Mouse (Mus musculus) hematopoietic stem cell, adult 5-6 weeks (primary cell): Measurements from ENCODE around the gene Map3k21. TPM values are rescaled to one million over a fixed set of nuclear protein-coding genes. Genes with fewer than 3 reads are reported as not detected.
A peak's percentile ranks its signal among the peaks of the same experiment; 100 is the strongest.

Experiments
- ATAC-seq, 2 experiments: fragments of 125-278 bp in 1 of 2; replicated peaks in 1 of 2; 2 replicates each; pipeline ENCODE4 v1.8.0; 2016 to 2017; ENCODE audit warnings: inconsistent platforms in 2 of 2, mild to moderate bottlenecking in 2 of 2, moderate number of reproducible peaks in 2 of 2, low read depth in 1 of 2, moderate TSS enrichment in 1 of 2; ENCODE audit not compliant: low FRiP score in 2 of 2, poor library complexity in 2 of 2, severe bottlenecking in 2 of 2, insufficient read depth in 1 of 2, low TSS enrichment in 1 of 2
- total RNA-seq: library from RNA; stranded (forward); fragments of 172-1452, 232-1000 nt; gene quantifications from 2 replicates; pipeline ENCODE4 v1.2.3, GENCODE M21; 2017

The Map3k21 gene
- total RNA-seq, 1 experiment from 2014 or later, result not detected

DNA sequence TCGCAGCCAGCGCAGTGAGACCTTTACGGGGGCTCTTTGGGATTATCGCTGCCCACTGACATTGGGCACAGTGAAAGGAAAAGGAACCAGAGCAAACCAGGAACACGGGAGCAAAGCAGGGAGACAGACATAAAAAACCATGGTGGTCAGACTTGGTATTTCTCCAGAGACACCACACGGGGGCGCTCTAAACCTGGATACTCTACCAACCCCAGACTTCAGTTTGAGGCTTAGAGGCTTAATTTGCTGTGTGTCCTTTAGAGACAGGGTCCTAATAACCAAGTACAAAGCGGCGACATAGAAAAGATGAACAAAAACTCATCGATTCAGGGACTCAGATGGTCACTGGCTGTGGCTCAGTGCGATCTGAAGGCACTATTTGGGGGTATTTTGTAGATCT, 45.4 kb downstream of the Map3k21 start:
- peak in 1 of 2 experiments; percentile 67; a peak in 1 of 4 replicates for ATAC-seq

DNA sequence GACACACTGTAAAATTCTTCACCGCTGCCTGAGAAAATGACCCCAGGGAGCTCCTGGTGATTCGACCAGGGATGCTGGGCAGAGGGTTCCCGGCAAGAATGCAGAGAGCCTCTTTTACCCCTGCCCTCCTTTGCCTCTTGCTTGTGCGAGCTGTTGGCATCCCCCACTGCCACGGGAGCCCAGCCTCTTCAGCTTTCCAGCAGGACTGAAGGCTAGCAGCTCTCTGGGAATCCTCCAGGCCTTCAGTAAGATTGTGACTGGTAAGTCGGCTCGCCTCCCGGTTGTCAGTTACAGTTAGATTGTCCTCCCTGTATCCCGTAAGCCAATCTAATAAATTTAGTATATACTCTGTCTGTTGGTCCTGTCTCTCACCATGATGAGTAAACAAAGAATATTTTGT, 46.5 kb downstream of the Map3k21 start:
- no peak for ATAC-seq

DNA sequence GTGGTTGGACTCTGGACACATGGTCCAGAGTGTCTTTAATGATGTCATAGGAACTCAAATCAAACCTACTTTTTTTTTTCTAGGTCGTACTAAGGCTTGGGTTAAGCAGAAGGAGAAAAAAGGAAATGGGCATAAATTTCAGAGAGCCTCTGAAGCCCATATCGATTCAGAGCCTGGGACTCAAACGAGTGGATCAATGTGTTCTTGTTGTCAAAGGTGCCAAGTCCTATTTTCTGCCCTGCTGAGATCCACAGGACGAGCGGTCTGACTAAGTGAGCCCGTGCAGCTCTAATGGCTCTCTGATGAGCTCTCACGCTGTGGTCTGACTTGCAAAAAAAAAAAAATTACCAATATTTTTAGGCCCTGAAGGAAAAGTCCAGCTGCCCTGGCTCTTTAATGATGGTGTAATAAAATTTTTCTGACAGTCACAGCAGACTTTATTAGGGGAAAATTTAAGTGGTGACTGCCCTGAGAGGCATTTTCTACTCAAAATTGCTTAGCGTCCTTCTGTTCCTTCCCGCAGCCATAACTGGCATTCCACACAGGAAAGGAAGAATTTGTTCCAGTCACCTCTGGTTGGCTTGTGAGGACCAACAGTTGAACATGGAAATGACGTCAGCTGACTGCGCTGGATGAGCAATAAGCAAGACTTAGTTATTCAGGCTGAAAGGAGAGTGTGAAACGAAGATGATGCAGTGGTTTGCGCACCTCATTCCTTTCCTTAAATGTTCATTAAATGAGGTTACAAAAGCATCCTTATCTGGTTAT, 47.2 kb downstream of the Map3k21 start:
- ATAC-seq, result no peak

DNA sequence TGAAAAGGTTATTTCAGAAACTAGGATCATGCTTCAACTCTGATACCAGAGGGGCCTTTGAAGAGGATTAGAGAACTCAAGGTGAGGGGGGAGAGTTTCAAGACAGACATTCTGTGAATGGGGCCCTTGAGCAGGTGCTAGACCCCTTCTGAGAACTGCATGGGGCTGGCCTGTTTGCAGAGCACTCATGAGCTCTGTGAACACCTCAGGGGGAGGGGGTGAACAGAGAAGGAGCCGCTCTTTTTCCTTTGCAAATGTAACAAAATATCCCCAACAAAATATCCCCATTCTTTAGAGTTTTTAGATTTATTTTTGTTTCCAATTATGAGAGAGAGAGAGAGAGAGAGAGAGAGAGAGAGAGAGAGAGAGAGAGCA, 47.7 kb downstream of the Map3k21 start:
- ATAC-seq, result no peak

DNA sequence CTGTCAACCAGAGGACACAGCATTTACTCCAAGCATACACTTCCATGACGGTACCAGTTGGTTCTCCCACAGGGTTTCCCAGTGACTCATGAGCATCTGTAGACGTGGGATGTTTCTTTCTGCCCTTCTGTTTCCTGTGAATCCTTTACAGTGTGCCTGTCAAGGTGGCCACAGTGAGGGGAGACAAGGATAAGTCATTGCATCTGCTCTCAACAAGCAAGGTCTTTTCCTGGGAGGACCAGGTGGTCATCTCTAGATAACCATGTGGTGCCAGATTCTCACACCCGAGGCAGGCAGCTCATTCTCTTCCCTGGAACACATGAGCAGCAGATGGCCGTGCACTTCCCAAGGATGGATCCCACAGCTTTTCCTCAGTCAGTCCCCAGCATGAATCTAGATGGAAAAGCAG, 49.1 kb downstream of the Map3k21 start:
- no peak for ATAC-seq

DNA sequence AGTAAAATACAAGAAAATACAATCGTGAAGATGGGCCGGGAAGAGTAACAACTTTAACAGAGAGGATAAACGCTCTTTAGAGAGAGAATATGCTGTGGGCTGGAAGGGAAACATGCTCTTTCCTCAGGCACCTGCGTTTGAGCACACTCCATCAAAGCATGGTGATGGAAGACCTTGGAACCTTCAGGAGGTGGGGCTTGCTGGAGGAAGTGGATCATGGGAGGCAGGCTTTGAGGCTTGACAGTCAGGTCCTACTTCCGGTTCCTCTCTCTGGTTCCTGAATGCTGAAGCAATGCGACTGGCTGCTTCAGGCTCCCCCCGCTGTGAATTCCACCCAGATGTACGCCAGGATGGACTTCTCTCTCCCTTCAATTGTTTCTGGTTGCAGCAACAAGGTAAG, 49.8 kb downstream of the Map3k21 start:
- no peak for ATAC-seq

DNA sequence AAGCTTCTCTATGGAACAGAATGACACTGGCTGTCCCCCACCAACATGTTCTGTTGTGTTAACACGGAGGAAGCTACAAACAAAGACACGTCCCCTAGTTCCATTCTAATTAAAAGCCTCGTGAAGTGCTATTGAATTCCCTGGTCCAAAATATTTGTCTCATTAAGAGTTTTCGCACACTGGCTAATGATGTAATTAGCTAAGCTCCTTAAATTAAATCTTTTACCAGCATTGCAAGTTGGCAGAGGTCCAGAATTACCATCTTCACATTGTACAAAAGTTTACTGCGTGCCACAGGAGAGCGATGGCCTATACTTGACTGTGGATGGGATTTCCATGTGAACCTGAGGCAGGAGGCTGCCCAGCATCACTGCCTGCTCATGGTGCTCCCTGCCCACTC, 51.5 kb downstream of the Map3k21 start:
- ATAC-seq, result no peak

DNA sequence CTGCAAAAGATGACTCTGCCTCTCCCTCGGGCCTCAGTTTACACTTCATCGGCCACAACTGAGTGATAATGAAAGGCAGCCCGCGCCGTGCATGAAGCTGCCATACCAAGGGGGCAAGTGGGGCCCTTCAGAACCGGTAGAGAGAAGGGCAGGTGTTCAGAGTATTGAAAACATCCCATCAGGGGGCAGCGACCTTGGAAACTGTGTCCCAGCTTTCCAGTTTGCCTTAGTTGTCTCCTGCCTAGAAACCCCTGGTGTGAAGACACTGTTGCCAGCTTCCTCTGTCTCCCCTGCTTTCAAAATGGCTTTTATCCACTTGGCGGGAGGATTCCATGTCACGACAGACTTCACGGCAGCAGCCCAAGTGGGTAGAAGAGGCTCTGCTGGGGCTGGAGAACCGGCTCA, 53.6 kb downstream of the Map3k21 start:
- ATAC-seq, result no peak

DNA sequence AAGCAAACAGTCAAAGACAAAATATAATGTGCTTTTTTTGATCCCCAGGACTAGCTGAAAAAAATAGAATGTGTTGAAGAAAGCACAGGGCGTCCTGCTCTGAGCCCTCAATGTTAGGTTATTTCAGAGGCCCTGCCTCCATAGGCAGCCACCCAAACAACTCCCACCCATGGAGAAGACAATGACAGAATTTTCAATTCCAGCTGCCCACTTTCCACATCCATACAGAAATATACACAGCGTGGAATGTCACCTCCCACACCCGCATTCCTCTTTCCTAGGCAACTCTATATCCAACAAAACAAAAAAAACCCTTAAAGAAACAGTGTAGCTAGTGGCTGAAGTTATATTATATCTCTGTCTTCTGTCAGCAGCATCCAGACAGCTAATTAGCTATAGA, 61.1 kb downstream of the Map3k21 start:
- ATAC-seq, result no peak

DNA sequence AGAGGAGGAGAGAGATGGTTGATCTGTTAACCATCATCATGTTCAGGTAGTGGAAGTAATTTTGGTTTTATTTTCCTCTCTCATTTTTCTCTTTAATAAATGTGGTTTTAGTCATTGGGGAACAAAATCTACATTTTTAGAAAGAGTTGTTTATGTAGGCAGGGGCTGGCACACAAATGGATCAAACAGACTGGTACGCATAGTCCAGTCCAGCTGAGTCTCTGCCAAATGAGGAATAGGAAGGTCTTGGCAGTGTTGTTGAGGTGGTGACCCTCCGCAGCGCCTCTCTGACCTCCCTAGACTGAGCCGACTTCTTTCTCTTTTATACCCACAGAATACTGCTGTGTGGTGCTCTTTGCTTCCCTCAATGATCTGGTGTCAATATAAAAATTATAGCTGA, 65.7 kb downstream of the Map3k21 start:
- ATAC-seq, result no peak

DNA sequence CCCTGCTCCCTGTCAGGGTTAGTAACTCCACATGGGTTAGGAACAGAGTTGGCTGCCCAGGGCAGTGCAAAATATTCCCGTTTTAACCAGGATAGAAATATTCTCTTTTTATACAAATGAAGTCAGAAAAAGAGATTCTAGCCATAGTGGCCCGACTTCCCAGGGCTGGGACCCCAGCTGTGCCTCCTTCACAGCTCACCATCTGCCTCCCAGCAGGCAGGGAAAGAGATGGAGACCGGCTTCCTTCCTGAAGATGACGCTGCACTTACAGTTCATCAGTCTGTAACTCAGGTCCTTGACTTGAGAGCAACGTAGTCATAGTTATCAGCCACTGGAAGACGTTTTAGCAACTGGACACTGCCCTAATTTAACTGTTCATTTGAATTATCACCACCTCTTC, 70.6 kb downstream of the Map3k21 start:
- ATAC-seq, result no peak

DNA sequence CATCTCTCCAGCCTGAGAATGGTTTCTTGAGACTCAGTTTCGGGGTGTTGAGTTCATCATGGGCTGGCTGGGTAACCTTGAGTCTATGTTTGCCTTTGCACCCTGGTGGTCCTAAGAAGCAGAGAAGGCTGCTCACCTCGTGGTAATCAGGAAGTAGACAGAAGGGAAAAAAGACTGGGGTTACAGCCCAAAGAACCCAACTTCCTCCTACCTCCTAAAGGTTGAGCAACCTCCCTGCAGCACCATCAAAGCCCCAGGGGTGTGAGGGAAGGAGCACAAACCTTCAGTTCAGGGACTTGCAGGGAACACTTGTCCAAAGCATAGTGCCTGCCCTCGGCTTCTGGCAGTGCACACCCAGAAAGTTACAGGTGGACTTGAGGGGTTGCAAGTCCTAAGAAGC, 73.3 kb downstream of the Map3k21 start:
- ATAC-seq, result peak in 1 of 2 experiments; percentile 51; a peak in 2 of 4 replicates

DNA sequence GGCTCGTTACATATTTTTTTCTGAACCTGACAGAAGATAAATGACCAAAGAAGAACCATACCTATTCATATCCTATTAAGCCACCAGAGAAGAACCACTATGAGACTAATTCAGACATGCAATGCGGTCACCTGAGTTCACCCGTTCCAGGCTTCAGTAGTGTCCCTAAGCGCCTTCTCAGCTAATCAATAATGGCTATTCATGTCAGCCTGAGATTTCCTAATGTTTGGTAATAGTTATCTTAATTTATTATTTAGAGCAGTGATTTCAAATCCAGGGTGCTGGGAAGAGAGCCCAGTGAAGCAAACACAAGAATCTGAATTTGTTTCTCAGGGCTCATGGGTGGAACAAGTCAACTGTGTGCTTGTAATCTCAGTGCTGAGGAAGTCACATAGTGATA, 73.9 kb downstream of the Map3k21 start:
- no peak for ATAC-seq

DNA sequence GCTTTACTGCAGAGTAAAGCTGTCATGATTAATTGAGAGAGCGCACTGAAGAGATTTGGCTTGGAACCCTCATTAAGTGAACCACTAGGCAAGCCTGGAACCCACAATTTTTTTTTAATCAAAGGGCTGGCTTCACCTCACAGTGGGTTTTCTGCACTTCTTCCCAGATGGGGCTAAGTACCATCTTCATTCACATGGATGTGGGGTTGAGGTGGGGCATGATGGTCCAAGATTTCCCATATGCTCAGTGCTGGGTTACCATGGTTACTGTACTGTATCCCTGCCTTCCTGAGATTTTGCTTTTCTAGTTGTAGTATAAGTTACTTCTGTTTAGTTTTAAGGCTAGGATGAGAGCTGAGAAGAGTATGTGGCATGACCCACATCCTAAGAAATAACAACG, 75.1 kb downstream of the Map3k21 start:
- no peak for ATAC-seq

DNA sequence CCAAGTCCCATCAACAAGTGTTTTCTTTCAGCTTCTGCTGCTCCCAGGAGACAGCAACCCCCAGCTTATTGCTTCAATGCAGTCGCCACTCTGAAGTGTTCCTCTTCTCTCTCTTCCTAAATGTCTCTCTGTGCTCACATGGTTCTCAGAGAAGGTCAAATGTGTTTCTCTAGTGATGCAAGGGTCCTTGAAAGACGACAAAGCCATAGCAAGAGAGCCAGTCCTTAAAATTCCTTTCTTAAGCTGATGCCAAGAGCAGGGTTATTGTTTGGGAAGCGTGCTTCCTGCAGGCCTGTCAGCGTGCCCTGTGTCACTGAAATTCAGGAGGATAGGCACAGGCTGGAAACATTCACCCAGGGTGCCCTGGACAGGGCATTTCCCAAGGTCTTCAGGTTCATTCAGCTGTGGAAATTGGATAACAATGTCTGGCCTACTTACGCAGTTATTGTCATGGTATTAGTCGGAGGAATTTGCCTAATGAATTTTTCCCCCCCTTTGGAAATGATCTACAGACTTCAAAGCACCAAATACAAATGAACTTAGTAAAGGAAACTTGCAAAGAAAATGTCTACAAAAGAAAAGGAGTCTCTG, 76.8 kb downstream of the Map3k21 start:
- ATAC-seq, result no peak

DNA sequence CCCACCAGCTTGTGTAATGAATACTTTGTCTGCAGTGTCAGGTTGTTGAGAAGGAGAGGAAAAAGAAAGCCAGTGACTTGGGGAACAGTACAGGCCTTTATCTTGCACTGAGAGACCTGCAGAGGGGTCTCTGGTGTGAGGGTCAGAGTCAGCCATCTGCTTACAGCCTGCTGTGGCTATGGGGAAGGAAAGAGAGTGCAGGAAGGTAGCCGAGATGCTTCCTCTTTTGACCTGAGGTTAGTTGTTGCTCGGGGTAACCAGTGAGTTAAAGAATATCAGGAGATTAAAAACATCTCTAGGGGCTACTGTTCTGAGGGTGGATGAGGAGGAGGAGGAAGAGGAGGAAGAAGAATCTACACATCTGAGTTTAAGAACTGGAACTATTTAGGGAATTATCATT, 77.7 kb downstream of the Map3k21 start:
- peak; percentile 81 to 87 for ATAC-seq

DNA sequence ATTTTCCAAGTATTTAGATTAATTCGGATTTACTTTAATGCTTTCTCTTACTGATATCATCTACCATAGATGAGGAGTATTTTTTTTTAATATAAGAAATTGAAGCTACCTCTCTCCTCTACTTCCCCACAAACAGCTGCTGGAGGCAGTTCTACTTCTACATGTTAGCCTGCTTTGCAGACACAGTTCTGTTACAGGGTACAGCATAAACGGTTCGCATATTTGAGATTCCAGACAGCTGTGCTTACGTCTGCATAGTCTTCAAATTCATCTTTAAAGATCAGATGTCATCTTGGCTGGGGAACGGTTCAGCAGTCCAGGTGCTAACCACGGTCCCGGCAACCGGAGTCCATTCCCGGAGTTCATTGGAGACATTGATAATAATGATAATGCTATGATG, 83.4 kb downstream of the Map3k21 start:
- no peak for ATAC-seq

DNA sequence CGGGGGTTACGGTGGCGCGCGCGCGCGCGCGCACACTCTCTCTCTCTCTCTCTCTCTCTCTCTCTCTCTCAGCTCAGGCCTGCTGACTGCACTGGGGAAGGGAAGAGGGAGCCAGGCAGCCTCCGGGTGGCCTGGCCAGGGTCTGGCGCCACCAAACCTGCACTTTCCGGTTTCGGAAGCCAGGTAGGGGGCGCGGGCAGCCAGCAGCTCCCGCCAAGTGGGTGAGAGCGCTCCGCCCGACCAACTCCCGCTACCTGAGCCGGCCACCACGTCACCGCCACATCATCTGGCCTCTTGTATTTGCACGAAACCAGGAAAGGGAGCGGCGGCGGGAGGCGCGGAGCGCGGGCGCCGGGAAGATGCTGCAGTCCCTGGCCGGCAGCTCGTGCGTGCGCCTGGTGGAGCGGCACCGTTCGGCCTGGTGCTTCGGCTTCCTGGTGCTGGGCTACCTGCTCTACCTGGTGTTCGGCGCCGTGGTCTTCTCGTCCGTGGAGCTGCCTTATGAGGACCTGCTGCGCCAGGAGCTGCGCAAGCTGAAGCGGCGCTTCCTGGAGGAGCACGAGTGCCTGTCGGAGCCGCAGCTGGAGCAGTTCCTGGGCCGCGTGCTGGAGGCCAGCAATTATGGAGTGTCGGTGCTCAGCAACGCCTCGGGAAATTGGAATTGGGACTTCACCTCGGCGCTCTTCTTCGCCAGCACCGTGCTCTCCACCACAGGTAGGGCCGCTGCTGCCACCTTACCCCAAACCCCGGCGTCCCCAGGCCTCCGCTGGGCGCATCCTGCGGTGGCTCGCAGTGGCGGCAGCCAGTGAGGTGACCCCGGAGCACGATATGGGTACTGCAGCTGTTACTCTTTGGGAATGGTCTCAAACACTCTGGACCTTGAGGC, 85.1 kb downstream of the Map3k21 start, which contains the start of gene Kcnk1:
Gene Kcnk1 (plus strand): TSS at position 70 of the 886 bp plus-strand sequence.
- ATAC-seq, result no peak
